Mouse (Mus musculus): ENCODE measurements at regions not wholly inside any gene's neighbourhood (a gene's known extent, or its start where the extent isn't known, plus 50 kb on each side); places are given as distances from the start of the nearest gene placed in this dataset.

- TF ChIP-seq CTCF (IDR thresholded peaks at IDR 0.05; ENCODE audit: low read depth) = no peak
- TF ChIP-seq EP300 (optimal IDR thresholded peaks at IDR 0.05) = no peak
These were observed 766.8 kb downstream of the Tmem114 start for GRCm38 (mm10) chr16:7658133-7658532.
